Mouse (Mus musculus) lung, postnatal 0 days (tissue): Measurements from ENCODE around the gene Arfgap2. TPM values are rescaled to one million over a fixed set of nuclear protein-coding genes. Genes with fewer than 3 reads are reported as not detected.

Experiments
- ATAC-seq: fragments of 200-750 bp; cut with Nextera tagmentation; 2 replicates; pipeline ENCODE4 v1.8.0; 2017; ENCODE audit warnings: moderate library complexity
- DNase-seq: peaks from one replicate; pipeline ENCODE4 v3.0.0-alpha.2; 2016; ENCODE audit warnings: low spot score
- H3K27ac ChIP-seq: fragments of 300-500 bp; sonication (generic); 2 replicates; pipeline ENCODE4 v1.5.1; 2014; ENCODE audit warnings: antibody characterized with exemption, mild to moderate bottlenecking, low read length, mixed read lengths
- H3K27me3 ChIP-seq: fragments of 300-500 bp; sonication (generic); replicated peaks from 2 replicates; pipeline ENCODE4 v1.6.1; 2014; ENCODE audit warnings: low read length, mixed read lengths; ENCODE audit not compliant: insufficient read depth
- H3K36me3 ChIP-seq: fragments of 300-500 bp; sonication (generic); 2 replicates; pipeline ENCODE4 v1.6.1; 2014; ENCODE audit warnings: low read length, mixed read lengths; ENCODE audit not compliant: insufficient read depth
- H3K4me1 ChIP-seq: fragments of 300-500 bp; sonication (generic); 2 replicates; pipeline ENCODE4 v1.6.1; 2014; ENCODE audit warnings: antibody characterized with exemption, low read depth, low read length, mixed read lengths; ENCODE audit not compliant: insufficient read depth
- H3K4me2 ChIP-seq: fragments of 300-500 bp; sonication (generic); replicated peaks from 2 replicates; pipeline ENCODE4 v1.6.1; 2014; ENCODE audit warnings: low read depth, mild to moderate bottlenecking, low read length, moderate library complexity, mixed read lengths
- H3K4me3 ChIP-seq: fragments of 300-500 bp; sonication (generic); 2 replicates; pipeline ENCODE4 v1.5.1; 2014; ENCODE audit warnings: low read depth, low read length
- H3K9ac ChIP-seq: fragments of 300-500 bp; sonication (generic); replicated peaks from 2 replicates; pipeline ENCODE4 v1.6.1; 2014; ENCODE audit warnings: low read depth, mild to moderate bottlenecking
- H3K9me3 ChIP-seq: fragments of 300-500 bp; sonication (generic); 2 replicates; pipeline ENCODE4 v1.6.1; 2016; ENCODE audit warnings: low read length, mixed read lengths
- CTCF ChIP-seq: IDR thresholded peaks from 2 replicates; pipeline ENCODE4 v1.5.1; 2016; ENCODE audit warnings: antibody characterized with exemption, mild to moderate bottlenecking
- EP300 ChIP-seq: IDR thresholded peaks from 2 replicates; pipeline ENCODE4 v1.6.1; 2016; ENCODE audit warnings: antibody characterized with exemption, mild to moderate bottlenecking, control low read depth
- WGBS: fragments of 180-500 bp; shearing (Covaris S2); extraction: QIAGEN DNeasy Blood & Tissue Kit; methylation state at CpG from one replicate; pipeline ENCODE4 v1.1.7; 2014; 5-methylcytosine and 5-hydroxymethylcytosine counted together
- polyA plus RNA-seq: library from polyadenylated mRNA; unstranded; fragments of >200 nt; fragmentation: Nextera tagmentation; extraction: Ambion mirVana; gene quantifications from 2 replicates; pipeline ENCODE4 v1.2.1, GENCODE M21; 2015

Gene Arfgap2
- polyA plus RNA-seq, 1 experiment from 2014 or later: 57.4 TPM

- H3K27ac ChIP-seq: peak overlapping the region; percentile 62
- 62% methylated on average over 1 of the region's 1 CpGs for WGBS
- H3K4me1 ChIP-seq: peaks cover 8% of the 10 kb centered on the region; the same call in 1 of the 2 replicates
Measured at GRCm38 (mm10) chr2:91324346-91324745, 59.6 kb downstream of the Arfgap2 start.

GRCm38 (mm10) chr2:91324761-91325421 is 60.1 kb downstream of the Arfgap2 start:
- peak overlapping the region; percentile 62 for H3K27ac ChIP-seq
- no peaks in the 10 kb centered on the region for H3K27me3 ChIP-seq
- H3K4me1 ChIP-seq: peaks cover 10% of the 10 kb centered on the region; the same call in 1 of the 2 replicates
- DNase-seq (peak; percentile 79), ATAC-seq (peak; percentile 67)
- H3K9me3 ChIP-seq: no peaks in the 10 kb centered on the region
- no peak overlapping the region for H3K4me3 ChIP-seq
- no peak for TF ChIP-seq CTCF
- peak; percentile 77 for TF ChIP-seq EP300
- WGBS: 55% methylated on average over 15 of the region's 15 CpGs
- no peak overlapping the region for H3K4me2 ChIP-seq
- H3K9ac ChIP-seq: no peak overlapping the region
- H3K36me3 ChIP-seq: no peaks in the 10 kb centered on the region

More at GRCm38 (mm10) chr2:91324346-91324745, 59.6 kb downstream of the Arfgap2 start:
- H3K9ac ChIP-seq: no peak overlapping the region
- TF ChIP-seq EP300 (no peak), CTCF (no peak)
- DNase-seq (peak; percentile 83), ATAC-seq (peak; percentile 50)
- no peaks in the 10 kb centered on the region for H3K27me3 ChIP-seq
- no peak overlapping the region for H3K4me2 ChIP-seq
- no peak overlapping the region for H3K4me3 ChIP-seq
- H3K9me3 ChIP-seq: no peaks in the 10 kb centered on the region
- no peaks in the 10 kb centered on the region for H3K36me3 ChIP-seq

Other genes with a start within 250 kb of the Arfgap2 start
- gene Rapsn, start 229.4 kb upstream of the Arfgap2 start, polyA plus RNA-seq: 0.84 and 1.8 TPM in 2 replicates
- gene Psmc3, start 211.0 kb upstream of the Arfgap2 start, polyA plus RNA-seq: 181 and 186 TPM in 2 replicates
- 32.6 and 34.4 TPM in 2 replicates for gene Slc39a13, start 194.6 kb upstream of the Arfgap2 start, polyA plus RNA-seq
- 23.9 and 24.2 TPM in 2 replicates for gene Spi1, start 182.6 kb upstream of the Arfgap2 start, polyA plus RNA-seq
- 4.7 and 6.5 TPM in 2 replicates for gene Mybpc3, start 146.8 kb upstream of the Arfgap2 start, polyA plus RNA-seq
- gene Madd, start 81.1 kb upstream of the Arfgap2 start, polyA plus RNA-seq: 7.6 and 10.5 TPM in 2 replicates
- 31.0 and 34.4 TPM in 2 replicates for gene Nr1h3, start 62.1 kb upstream of the Arfgap2 start, polyA plus RNA-seq
- 21.7 and 22.1 TPM in 2 replicates for gene Acp2, start 62.1 kb upstream of the Arfgap2 start, polyA plus RNA-seq
- gene Ddb2, start 28.0 kb upstream of the Arfgap2 start, polyA plus RNA-seq: 13.6 and 14.1 TPM in 2 replicates
- gene Pacsin3, start 9.0 kb upstream of the Arfgap2 start, polyA plus RNA-seq: 31.5 and 34.6 TPM in 2 replicates
- gene 1110051M20Rik, start 179.7 kb downstream of the Arfgap2 start, polyA plus RNA-seq: 27.0 and 38.9 TPM in 2 replicates
- 18.9 TPM in 2 replicates for gene Lrp4, start 192.5 kb downstream of the Arfgap2 start, polyA plus RNA-seq